Mouse (Mus musculus): ENCODE data around the gene Gk2.

DNA sequence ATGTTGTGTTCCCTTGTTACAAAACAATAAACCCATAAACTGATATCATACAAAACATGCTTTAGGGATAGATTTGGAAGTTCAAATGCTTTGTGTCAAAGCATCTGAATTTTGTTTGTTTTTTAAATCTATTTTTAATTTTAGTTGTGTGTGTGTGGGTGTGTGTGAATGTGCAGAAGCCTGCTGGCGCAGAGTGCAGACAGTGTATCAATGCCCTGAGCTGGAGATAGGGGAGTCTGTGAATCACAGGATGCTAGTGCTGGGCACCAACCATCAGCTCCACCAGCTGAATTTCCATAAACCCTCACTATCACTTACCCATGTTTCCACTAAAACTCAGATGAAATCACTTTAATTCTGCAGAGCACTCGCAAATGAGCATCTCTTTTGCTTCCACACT lies 24.3 kb downstream of the Gk2 start:
- no peak for TF ChIP-seq CTCF (IDR thresholded peaks at IDR 0.05; ENCODE audit: control insufficient read depth, insufficient read depth, low read length)
- TF ChIP-seq POLR2A (IDR thresholded peaks at IDR 0.05; ENCODE audit: borderline replicate concordance, control insufficient read depth, low read depth, low read length) = no peak
